Mouse (Mus musculus) duodenum, adult 2 months (tissue): ENCODE results near the gene Poc5. TPM values are rescaled to one million over a fixed set of nuclear protein-coding genes. Genes with fewer than 3 reads are reported as not detected.

Experiments used
- polyA plus RNA-seq: library from polyadenylated mRNA; depleted of rRNA; stranded (reverse); fragments of >200 nt; gene quantifications from 2 replicates; pipeline ENCODE4 v1.2.3, GENCODE M21; 2012; ENCODE audit warnings: low replicate concordance; rRNA removed

Gene Poc5
- polyA plus RNA-seq = 1.7 and 2.0 TPM in 2 replicates

GRCm38 (mm10) chr13:96388042-96388888 is at the start of gene Poc5:
Poc5 (plus strand) TSS chr13:96388294.

Other genes starting within 250 kb of the Poc5 start
- gene Ankdd1b, start 82.9 kb downstream of the Poc5 start, polyA plus RNA-seq = 1.9 TPM in 1 of 2 replicates, not detected in the other
- not detected in 2 replicates for gene Gm17622, start 102.4 kb downstream of the Poc5 start, polyA plus RNA-seq
- gene Polk, start 154.3 kb downstream of the Poc5 start, polyA plus RNA-seq = 0.06 and 0.19 TPM in 2 replicates
- 7.0 and 11.3 TPM in 2 replicates for gene Col4a3bp, start 154.3 kb downstream of the Poc5 start, polyA plus RNA-seq